Mouse (Mus musculus): Measurements from ENCODE around the gene Ebf1.

DNA sequence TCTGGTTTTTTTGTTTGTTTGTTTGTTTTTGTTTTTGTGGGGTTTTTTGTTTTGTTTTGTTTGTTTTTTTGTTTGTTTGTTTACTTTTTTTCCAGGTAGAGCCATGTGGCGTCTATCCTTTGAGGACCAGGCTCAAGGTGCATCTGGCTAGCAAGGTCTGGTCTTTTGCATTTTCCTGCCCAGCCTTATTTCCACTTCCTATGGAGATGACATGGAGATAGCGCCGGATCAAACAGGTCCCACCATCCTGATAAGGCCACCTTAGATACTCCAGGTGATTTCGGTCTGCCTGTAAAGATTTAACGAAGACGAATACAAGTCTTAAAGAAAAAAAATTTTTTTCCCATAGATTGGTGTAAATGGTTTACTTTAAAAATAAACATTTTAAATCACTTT is 91.2 kb downstream of the Ebf1 start:
- no peak for TF ChIP-seq CTCF (IDR thresholded peaks at IDR 0.05; ENCODE audit: low read depth)
- no peak for TF ChIP-seq EP300 (IDR thresholded peaks at IDR 0.05; ENCODE audit: low read depth)
